Mouse (Mus musculus): ENCODE measurements around the gene Pcbp2.

DNA sequence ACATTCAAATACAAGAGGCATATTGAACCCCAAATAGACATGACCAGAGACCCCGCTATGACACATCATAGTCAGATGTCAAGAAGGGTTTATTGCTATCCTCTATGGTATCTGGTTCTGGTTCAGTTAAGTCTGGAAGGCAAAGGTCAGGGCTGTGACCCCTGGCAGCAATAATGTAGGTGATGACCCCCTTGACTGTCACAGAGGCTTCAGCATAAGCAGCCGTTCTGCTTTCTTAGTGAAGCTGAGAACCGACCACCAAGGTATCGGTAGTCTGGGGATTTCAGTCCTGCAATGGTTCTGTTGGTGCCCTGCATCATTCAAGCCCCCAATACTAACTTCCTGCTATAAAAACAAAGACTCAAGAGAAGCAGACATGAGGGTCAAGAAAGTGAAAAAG lies 61.2 kb downstream of the Pcbp2 start:
- TF ChIP-seq CTCF (IDR thresholded peaks at IDR 0.05; ENCODE audit: extremely low read depth, insufficient read depth, low read length) (no peak), POLR2A (IDR thresholded peaks at IDR 0.05; ENCODE audit: extremely low read depth, insufficient read depth, low read length) (no peak)
